Mouse (Mus musculus) embryonic fibroblast, embryonic 13.5 days (primary cell): Measurements from ENCODE around the gene Slc9a6. TPM values are rescaled to one million over a fixed set of nuclear protein-coding genes. Genes with fewer than 3 reads are reported as not detected.
A peak's percentile ranks its signal among the peaks of the same experiment; 100 is the strongest.

ENCODE experiments used
- H3K27ac ChIP-seq: 2 replicates; pipeline ENCODE4 v1.5.1; 2012; ENCODE audit warnings: low read length, control low read depth, inconsistent platforms; ENCODE audit not compliant: insufficient read depth
- H3K4me1 ChIP-seq: 2 replicates; pipeline ENCODE4 v1.6.1; 2011; ENCODE audit warnings: low read length; ENCODE audit not compliant: control insufficient read depth, insufficient read depth
- H3K4me3 ChIP-seq: 2 replicates; pipeline ENCODE4 v1.5.1; 2011; ENCODE audit warnings: mild to moderate bottlenecking, control low read depth, low read length; ENCODE audit not compliant: insufficient read depth
- CTCF ChIP-seq: IDR thresholded peaks from 2 replicates; pipeline ENCODE4 v1.5.1; 2011; ENCODE audit warnings: mild to moderate bottlenecking, control low read depth, low read length, moderate library complexity, borderline replicate concordance; ENCODE audit not compliant: insufficient read depth
- POLR2A ChIP-seq: IDR thresholded peaks from 2 replicates; pipeline ENCODE4 v1.6.1; 2011; ENCODE audit warnings: low read depth, mild to moderate bottlenecking, control low read depth, low read length, moderate library complexity
- polyA plus RNA-seq: library from polyadenylated mRNA; stranded (reverse); fragments of >200 nt; gene quantifications from 2 replicates; pipeline ENCODE4 v1.2.4, GENCODE M21; 2011; ENCODE audit warnings: low read depth; ENCODE audit not compliant: missing spikeins, insufficient read length

Slc9a6 gene
- 19.0 and 24.2 TPM in 2 replicates for polyA plus RNA-seq

DNA sequence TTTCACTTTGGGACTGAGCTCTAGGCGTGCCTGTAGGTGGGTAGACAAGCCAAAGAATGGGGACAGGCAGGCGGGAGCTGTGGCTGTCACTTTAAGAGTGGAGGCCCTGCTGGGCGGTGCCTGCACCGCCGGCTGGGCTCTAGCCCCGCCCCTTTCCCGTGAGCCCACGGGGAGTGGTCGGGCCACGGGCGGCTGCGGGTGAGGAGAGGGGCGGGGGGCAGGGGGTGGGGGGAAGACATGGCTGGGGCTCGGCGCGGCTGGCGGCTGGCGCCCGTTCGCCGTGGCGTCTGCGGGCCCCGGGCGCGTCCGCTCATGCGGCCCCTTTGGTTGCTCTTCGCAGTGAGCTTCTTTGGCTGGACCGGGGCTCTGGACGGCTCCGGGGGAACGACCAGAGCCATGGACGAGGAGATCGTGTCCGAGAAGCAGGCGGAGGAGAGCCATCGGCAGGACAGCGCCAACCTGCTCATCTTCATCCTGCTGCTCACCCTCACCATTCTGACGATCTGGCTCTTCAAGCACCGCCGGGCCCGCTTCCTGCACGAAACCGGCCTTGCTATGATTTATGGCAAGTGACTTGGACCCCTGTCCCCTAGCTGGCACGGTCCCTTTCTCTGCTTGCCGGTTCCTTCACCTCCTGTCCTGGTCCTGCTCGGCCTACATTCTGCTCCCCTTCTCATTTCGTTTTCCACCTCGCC, at the start of gene Slc9a6:
Gene Slc9a6, plus strand, starts transcription at position 135 of the 695 bp plus-strand sequence.
- Histone ChIP-seq H3K27ac (no peak within 1 kb of the TSS), H3K4me3 (peak within 1 kb of the TSS; percentile 79), H3K4me1 (no peaks in the 10 kb centered on the region)
- TF ChIP-seq POLR2A: no peak; the same call in 1 of the 2 replicates
- TF ChIP-seq CTCF: no peak

GRCm38 (mm10) chrX:56572465-56572864, 37.1 kb upstream of the Slc9a6 start:
- H3K4me1 ChIP-seq: no peaks in the 10 kb centered on the region
- H3K4me3 ChIP-seq: no peak overlapping the region
- no peak overlapping the region for H3K27ac ChIP-seq
- TF ChIP-seq CTCF: no peak

DNA sequence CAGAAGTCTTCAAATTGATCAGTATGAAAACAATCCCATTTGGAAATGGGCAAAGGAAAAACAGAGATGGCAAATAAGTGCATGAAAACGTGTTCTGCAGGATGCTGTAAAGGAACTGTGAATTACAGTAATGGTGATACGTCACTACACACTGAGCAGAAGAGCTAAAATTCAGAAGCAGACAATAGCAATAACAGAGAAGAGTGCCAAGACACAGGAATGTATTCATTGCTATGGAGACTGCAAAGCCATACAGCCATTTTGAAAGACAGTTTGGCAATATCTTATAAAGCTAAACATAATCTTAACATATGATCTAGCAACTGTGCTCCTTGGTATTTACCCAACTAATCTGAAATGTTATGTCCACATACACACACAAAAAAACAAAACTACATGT, 31.4 kb upstream of the Slc9a6 start:
- Histone ChIP-seq H3K4me1 (no peaks in the 10 kb centered on the region), H3K27ac (no peak overlapping the region), H3K4me3 (no peak overlapping the region)
- TF ChIP-seq CTCF (no peak), POLR2A (no peak)

DNA sequence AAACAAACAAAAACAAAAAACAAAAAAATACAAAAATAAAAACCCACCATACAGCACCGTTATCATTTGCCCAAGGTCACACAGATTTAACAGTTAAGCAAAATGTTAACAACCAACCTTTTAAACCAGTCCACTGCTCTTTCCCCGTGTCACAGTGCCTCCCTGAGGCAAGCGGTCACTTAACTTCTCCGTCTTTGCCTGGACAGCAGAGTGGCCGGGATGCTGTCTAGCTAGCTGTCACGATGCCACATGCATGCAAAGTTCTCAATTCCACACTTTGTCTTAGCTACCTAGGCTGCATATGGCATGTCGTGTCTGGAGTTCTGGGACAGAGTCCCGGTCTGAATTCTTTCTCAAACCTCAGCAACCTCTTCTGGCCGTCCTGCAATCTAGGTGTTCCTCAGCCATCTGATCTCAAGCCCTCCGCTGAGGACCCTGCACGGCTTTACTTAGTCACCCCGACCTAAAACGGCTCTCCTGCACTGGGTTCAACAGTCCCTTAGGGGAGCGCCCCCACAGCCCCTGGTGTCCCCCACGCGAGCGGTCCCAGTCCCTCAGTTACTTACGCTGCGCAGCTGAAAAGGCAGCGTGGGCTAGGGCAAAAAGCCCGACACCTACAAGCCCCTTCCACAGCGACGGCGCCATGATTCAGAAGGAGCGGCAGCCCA, 12.2 kb upstream of the Slc9a6 start:
- no peaks in the 10 kb centered on the region; the same call in 1 of the 2 replicates for H3K4me1 ChIP-seq
- no peak overlapping the region for H3K27ac ChIP-seq
- H3K4me3 ChIP-seq: peak overlapping the region; percentile 94
- TF ChIP-seq CTCF: peak; percentile 18; the same call in 1 of the 2 replicates
- no peak for TF ChIP-seq POLR2A

- Histone ChIP-seq H3K4me3 (peak within 1 kb of the TSS; percentile 94), H3K4me1 (no peaks in the 10 kb centered on the region; the same call in 1 of the 2 replicates), H3K27ac (no peak within 1 kb of the TSS)
- TF ChIP-seq POLR2A: peak; percentile 73
- no peak for TF ChIP-seq CTCF
Measured at GRCm38 (mm10) chrX:56597887-56598640, 11.5 kb upstream of the Slc9a6 start, which contains the start of gene Mmgt1. Mmgt1 (minus strand) TSS chrX:56598069.

GRCm38 (mm10) chrX:56606536-56606935, 3.0 kb upstream of the Slc9a6 start:
- TF ChIP-seq POLR2A (no peak), CTCF (no peak)
- no peaks in the 10 kb centered on the region for H3K4me1 ChIP-seq
- H3K4me3 ChIP-seq: no peak overlapping the region

GRCm38 (mm10) chrX:56607032-56607710, 2.4 kb upstream of the Slc9a6 start:
- Histone ChIP-seq H3K4me3 (no peak overlapping the region), H3K4me1 (no peaks in the 10 kb centered on the region), H3K27ac (no peak overlapping the region)
- no peak for TF ChIP-seq CTCF

More at GRCm38 (mm10) chrX:56606536-56606935, 3.0 kb upstream of the Slc9a6 start:
- H3K27ac ChIP-seq: no peak overlapping the region

GRCm38 (mm10) chrX:56609285-56609622, 303 bp upstream of the Slc9a6 start:
- TF ChIP-seq CTCF (no peak), POLR2A (no peak)
- H3K4me1 ChIP-seq: no peaks in the 10 kb centered on the region
- peak overlapping the region; percentile 31; the same call in 1 of the 2 replicates for H3K4me3 ChIP-seq
- no peak overlapping the region for H3K27ac ChIP-seq

- H3K27ac ChIP-seq: no peak overlapping the region
- no peak for TF ChIP-seq CTCF
- no peak for TF ChIP-seq POLR2A
- H3K4me1 ChIP-seq: no peaks in the 10 kb centered on the region
Measured at GRCm38 (mm10) chrX:56610318-56610694, 749 bp downstream of the Slc9a6 start.

GRCm38 (mm10) chrX:56615236-56615635, 5.7 kb downstream of the Slc9a6 start:
- Histone ChIP-seq H3K4me1 (no peaks in the 10 kb centered on the region), H3K27ac (no peak overlapping the region), H3K4me3 (no peak overlapping the region)
- TF ChIP-seq POLR2A (no peak), CTCF (no peak)

More at GRCm38 (mm10) chrX:56610318-56610694, 749 bp downstream of the Slc9a6 start:
- peak overlapping the region; percentile 79 for H3K4me3 ChIP-seq
